Mouse (Mus musculus) adipocyte (in vitro differentiated cells): ENCODE data around the gene Npr3.
A peak's percentile ranks its signal among the peaks of the same experiment; 100 is the strongest.
"Not testable (repeated sequence)": the region's sequence is repeated elsewhere in the genome, so short reads cannot be mapped to it uniquely, and the experiment has no call there.

Experiments used
- DNase-seq: peaks from one replicate; pipeline ENCODE4 v3.0.0-alpha.2; 2016; ENCODE audit warnings: low spot score

Npr3 gene

DNA sequence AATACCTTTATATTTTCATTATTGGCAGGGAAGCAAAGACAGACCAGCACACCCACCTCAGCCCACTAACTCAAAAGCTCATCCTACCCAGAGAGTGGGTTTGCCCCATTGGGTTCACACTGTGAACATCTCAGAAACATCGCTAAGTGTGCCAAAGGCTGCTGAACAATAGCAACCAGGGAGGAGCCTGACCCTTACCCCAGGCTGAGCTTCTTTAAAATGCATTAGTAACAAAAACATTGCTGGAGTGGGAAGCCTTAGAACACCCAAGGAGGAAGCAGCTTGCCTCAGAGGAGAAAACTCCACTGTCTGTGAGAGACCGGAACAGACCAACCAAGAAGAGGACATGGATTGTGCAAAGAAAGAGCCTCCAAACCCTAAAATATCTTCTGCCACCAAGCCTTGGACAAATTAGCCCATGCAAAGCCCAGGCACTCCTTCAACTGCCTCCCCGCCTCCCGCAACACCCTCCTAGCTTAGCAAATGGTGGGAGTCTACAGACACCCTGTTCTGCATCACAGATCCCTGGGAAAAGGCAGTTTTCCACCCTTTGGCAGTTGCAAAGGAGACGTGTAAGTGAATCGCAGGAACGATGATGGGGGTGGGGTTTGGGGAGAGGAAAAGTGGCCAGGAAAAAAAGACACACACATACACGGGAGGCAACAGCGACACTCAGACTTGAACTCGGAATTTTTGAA, 24.4 kb downstream of the Npr3 start:
- peak; percentile 76 for DNase-seq

GRCm38 (mm10) chr15:11881822-11882221, 25.3 kb downstream of the Npr3 start:
- DNase-seq: no peak

DNA sequence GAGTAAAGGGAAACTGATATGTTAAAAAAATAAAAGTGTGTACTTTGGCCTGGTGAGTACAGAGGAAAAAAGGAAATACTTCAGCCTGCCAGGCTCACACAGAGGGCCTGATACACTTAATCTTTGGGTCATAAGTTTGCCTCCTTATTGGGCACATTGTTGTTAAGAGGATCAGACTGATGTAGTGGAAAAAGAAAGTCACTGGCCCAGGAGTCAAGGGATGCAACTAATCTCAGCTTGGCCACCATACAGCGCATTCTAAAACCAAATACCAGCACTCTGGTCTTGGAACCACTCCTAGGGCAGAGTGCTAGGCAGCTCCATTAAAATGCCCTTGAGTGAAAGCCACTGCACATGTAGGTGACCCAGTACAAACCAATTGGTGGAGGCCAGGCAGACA, 28.8 kb downstream of the Npr3 start:
- DNase-seq: peak; percentile 62

DNA sequence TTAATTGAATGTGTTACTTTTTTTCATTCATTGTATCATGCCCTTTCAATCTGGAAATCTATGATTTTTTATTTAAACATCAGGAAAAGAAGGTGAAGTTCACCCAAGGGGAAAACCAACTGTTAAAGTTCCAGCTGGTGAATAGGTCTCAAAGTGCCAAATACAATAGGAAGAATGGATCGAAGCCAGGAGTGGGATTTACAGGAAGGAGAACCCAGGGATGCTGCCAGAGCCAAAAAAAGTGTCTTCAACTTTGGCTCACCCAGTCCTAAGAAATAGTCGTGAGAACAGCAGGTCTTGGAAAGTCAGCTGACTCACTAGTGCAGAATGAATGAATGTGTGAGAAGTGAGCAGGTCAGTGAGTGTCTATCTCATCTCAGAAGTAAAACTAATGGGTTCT, 29.8 kb downstream of the Npr3 start:
- peak; percentile 84 for DNase-seq

- DNase-seq: no peak
Observed at GRCm38 (mm10) chr15:11866918-11867317, 40.2 kb downstream of the Npr3 start.

DNA sequence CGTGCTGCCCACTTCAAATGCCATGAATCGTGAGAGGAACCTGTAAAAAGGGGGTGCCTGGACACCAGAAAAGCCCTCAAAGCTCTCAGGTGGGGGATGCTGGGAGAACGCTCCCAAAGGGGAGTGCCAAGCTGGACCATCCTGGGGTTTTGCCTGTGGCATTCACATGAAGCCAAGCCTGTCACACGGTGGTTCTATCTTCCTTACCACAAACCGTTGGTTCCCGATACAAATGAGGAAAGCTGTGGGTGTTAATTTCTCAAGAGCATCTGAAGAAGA, 43.6 kb downstream of the Npr3 start:
- DNase-seq: no peak

DNA sequence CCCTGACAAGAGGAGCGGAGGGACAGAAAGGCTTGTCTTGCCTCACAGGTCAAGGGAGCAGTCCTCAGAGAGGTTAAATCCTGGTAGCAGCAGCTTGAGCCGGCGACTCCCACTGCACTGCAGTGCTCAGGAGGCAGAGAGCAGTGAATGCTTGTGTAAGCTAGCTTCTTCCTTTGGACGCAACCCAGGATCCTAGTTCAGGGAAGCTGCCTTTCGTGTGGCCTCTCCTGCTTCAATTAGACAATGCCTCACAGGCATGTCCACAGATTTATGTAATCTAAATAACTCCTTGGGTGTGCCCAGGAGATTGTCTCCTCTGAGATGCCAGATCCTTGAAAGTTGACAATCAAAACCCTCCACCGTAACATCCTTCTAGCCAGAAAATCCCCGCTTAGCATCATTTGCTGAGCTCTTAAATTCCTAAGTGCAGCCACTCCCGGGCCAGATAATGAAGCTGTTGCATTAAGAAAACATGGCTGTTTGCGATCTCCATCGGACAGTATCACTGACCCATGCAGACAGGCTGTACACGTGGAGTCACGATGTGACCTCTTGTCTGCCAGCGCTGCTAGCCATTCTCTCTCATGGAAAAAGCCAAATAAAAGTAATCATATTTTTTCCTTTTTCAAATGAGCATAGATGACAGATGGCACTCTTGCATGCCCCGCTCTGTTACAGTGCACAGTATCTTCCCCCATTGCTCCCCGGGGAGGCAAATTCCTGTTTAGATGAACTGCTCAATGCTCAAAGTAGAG, 44.1 kb downstream of the Npr3 start:
- peak; percentile 58 for DNase-seq

- DNase-seq: no peak
Observed at GRCm38 (mm10) chr15:11862253-11862652, 44.8 kb downstream of the Npr3 start.

GRCm38 (mm10) chr15:11860259-11860658, 46.8 kb downstream of the Npr3 start:
- no peak for DNase-seq

DNA sequence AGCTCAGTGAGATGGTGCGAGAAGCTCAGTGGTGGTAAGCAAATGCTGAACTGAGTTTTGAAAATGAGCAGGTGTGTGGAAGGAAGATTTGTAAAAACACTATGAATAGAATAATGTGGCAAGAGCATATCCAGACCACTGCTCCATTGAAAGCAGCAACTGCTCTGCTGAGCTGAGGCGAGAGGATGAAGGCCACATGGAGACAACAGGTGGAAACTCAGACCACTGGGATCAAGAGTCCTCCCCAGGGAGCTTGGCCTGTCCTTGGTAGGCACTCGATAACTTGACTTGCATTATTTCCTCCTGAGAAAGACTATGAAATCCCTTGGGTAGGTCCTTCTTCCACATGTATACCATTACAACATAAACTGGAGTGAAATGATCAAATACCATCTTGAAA, 47.3 kb downstream of the Npr3 start:
- DNase-seq: no peak

DNA sequence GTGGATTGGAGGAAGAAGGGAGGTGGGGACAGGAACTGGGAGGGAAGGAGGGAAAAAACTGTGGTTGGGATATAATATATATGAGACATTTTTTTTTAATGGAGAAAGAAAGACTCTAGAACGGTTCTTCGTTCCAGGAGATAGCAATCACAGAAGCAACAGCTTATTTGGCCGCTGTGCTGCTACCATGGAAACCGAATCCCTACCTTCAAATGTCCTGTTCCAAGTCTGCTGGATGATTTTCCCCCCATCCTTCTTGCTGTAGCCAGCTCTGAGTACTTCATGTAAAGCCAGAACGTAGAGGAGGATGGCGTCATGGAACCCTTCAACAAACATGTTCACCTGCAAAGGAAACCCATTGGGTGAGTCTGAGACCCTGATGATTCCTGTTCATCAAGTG, 48.7 kb downstream of the Npr3 start:
- DNase-seq: no peak

GRCm38 (mm10) chr15:11845204-11846062, 61.7 kb downstream of the Npr3 start:
- DNase-seq: no peak

DNA sequence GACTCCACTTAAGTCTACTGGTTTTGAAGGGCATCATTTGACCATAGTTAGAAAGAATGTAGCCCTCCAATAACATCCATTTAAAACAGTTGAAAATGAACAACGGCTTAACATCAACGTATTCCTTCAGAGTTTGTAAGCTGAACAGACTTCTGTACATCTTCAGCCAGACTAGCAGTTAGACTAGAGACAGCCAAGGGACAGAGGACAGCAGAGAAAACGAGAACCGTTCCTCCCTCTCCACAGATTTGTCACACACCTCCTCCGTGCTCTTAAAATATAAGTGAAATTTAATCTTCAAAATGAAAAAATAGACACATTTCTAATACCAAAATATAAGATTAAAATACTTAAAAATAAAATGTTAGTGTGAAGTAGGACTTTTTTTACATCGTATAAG, 63.0 kb downstream of the Npr3 start:
- DNase-seq: no peak

GRCm38 (mm10) chr15:11841828-11842227, 65.3 kb downstream of the Npr3 start:
- no peak for DNase-seq

DNA sequence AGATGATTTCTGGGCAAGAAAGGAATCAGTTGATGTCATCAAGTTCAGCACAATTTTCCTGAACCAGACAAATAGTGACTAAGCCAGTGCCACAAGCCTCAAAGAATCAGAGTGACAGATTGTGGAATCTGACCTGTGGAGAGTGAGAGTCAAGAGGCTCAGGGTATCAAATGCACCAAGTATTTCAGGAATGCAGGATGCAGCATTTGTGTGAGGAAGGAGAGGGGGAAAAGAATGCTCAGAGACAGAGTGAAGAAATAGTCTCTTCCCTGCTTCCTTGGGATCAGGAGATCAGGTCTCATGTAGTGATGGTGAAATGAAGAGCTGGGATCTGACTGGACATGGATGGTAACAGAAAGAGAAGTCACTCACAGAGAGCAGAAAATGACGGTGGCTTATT, 71.2 kb downstream of the Npr3 start:
- no peak for DNase-seq

DNA sequence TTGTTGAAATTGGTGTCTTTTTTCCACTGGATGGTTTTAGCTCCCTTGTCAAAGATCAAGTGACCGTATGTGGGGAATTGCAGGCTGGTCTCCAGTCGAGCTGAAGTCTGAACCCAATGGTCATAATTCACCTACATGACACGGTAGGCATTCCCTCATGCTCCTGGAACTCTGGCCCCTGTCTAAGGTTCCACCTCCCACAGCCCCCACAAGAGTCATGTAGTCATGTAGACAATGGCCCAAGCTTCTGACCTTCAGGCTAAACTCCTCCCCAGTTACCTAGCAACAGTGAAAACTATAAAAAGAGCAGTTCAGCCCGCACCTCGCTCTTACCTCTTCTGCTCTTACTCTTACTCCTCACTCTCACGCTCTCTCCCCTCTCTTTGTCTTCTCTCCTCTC, 84.7 kb downstream of the Npr3 start:
- DNase-seq: not testable (repeated sequence)

GRCm38 (mm10) chr15:11815551-11815950, 91.5 kb downstream of the Npr3 start:
- no peak for DNase-seq

GRCm38 (mm10) chr15:11803576-11803975, 103.5 kb downstream of the Npr3 start:
- peak; percentile 71 for DNase-seq

DNA sequence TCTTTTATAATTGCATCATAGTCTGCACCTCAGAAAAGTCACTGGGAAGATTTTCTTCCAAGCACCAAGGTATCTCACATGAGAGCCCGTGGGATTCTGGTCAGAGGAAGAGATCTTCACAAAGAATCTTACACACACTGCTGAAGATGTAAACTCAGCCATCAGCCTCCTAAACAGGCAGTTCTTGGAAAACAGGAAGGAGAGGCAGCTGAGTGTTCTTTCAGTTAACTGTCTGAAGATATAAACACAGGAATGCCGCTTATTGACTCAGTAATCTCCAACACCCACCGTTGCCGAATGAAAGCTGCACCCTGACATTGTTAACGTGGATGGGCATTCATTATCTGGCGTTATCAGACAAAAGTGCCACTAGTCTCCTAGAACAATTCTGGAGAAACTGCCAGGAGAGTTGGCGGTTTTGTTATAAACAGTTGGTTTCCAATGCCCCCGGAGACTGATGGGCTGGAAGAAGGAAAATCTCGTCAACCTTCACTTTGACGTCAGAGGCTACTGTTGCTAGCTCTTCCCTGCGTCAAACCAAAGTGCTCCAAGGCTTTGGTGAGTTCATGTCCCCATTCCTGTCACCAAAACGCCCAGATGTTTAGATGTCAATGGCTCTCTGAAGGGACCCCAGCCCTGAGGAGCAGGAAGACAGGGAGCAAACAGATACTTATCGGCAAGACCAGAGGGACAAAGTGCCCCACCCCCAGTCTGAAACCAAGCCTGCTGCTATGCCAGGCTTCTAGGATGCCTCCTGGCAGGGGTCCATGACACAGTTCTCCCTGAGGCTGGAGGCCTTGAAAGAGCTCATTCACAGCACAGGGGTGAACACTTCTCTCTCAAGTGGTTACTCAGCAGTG, 105.0 kb downstream of the Npr3 start:
- peak; percentile 60 for DNase-seq

- DNase-seq: no peak
Observed at GRCm38 (mm10) chr15:11794632-11795031, 112.5 kb downstream of the Npr3 start.
